Mouse (Mus musculus) heart, adult 11 months (tissue): ENCODE measurements around the gene Hist1h2ad.

Source experiments
- DNase-seq: peaks from one replicate; pipeline ENCODE4 v3.0.0; 2022

Gene Hist1h2ad

GRCm38 (mm10) chr13:23622861-23623450 lies 48.8 kb downstream of the Hist1h2ad start:
- peak; percentile 86 for DNase-seq
